Mouse (Mus musculus) frontal cortex, postnatal 36 days (tissue): ENCODE results near the gene Efcab9.
A peak's percentile ranks its signal among the peaks of the same experiment; 100 is the strongest.

ENCODE experiments used
- DNase-seq, 2 experiments: peaks; one replicate each; pipeline ENCODE4 v3.0.0; 2022; ENCODE audit warnings: low spot score in 2 of 2

Gene Efcab9

GRCm38 (mm10) chr11:32531871-32532764 lies at the start of gene Efcab9:
Efcab9 (minus strand) TSS chr11:32532081.
- DNase-seq: no peak

GRCm38 (mm10) chr11:32581031-32581430 lies 49.1 kb upstream of the Efcab9 start:
- no peak for DNase-seq

GRCm38 (mm10) chr11:32580305-32580947 lies 48.5 kb upstream of the Efcab9 start:
- DNase-seq: peak in 1 of 2 experiments; percentile 41

GRCm38 (mm10) chr11:32576760-32577050 lies 44.8 kb upstream of the Efcab9 start:
- no peak for DNase-seq

- DNase-seq: no peak
Measured at GRCm38 (mm10) chr11:32575964-32576759, 44.3 kb upstream of the Efcab9 start.

- no peak for DNase-seq
Measured at GRCm38 (mm10) chr11:32573669-32574068, 41.8 kb upstream of the Efcab9 start.

- no peak for DNase-seq
Measured at GRCm38 (mm10) chr11:32571103-32571502, 39.2 kb upstream of the Efcab9 start.

GRCm38 (mm10) chr11:32568637-32569293 lies 36.9 kb upstream of the Efcab9 start:
- DNase-seq: no peak

- no peak for DNase-seq
Measured at GRCm38 (mm10) chr11:32568060-32568459, 36.2 kb upstream of the Efcab9 start.

GRCm38 (mm10) chr11:32567000-32567855 lies 35.3 kb upstream of the Efcab9 start:
- DNase-seq: no peak

GRCm38 (mm10) chr11:32566184-32566583 lies 34.3 kb upstream of the Efcab9 start:
- DNase-seq: no peak

GRCm38 (mm10) chr11:32565088-32565487 lies 33.2 kb upstream of the Efcab9 start:
- DNase-seq: no peak

GRCm38 (mm10) chr11:32564629-32565028 lies 32.7 kb upstream of the Efcab9 start:
- no peak for DNase-seq

- DNase-seq: no peak
Measured at GRCm38 (mm10) chr11:32563660-32564059, 31.8 kb upstream of the Efcab9 start.

GRCm38 (mm10) chr11:32562706-32563105 lies 30.8 kb upstream of the Efcab9 start:
- DNase-seq: no peak

- no peak for DNase-seq
Measured at GRCm38 (mm10) chr11:32561465-32562355, 29.8 kb upstream of the Efcab9 start.

GRCm38 (mm10) chr11:32560015-32560770 lies 28.3 kb upstream of the Efcab9 start:
- no peak for DNase-seq

GRCm38 (mm10) chr11:32558677-32559076 lies 26.8 kb upstream of the Efcab9 start:
- DNase-seq: no peak

GRCm38 (mm10) chr11:32558026-32558425 lies 26.1 kb upstream of the Efcab9 start:
- no peak for DNase-seq
